Mouse (Mus musculus): ENCODE measurements around the gene Dnajc16.

DNA sequence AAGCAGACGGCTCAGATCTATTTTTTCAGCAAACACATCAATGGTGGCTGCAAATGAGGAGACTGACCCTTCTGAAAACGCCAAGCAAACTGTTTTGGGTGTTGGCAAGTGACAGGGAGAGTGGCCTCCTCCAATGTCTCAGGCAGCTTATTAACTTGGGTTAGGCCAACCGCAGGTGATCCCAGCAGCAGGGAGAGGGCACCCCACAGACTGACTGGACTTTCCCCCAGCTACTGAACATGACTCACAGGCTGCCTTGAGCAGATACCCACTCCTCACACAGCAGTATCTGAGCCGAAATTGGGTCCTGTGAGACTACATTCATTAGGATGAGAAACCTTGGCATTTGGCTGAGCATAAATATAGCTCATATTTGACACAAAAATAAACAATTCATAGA, 29.8 kb downstream of the Dnajc16 start:
- no peak for TF ChIP-seq CTCF (IDR thresholded peaks at IDR 0.05; ENCODE audit: low read depth, low read length)
- no peak for TF ChIP-seq POLR2A (IDR thresholded peaks at IDR 0.05; ENCODE audit: insufficient read depth, low read length)
- TF ChIP-seq EP300 (IDR thresholded peaks at IDR 0.05; ENCODE audit: insufficient read depth, low read depth, low read length), result no peak

Measured in ES-Bruce4 (cell line).